Mouse (Mus musculus): Measurements from ENCODE around the gene Plxna2.

Plxna2 gene

DNA sequence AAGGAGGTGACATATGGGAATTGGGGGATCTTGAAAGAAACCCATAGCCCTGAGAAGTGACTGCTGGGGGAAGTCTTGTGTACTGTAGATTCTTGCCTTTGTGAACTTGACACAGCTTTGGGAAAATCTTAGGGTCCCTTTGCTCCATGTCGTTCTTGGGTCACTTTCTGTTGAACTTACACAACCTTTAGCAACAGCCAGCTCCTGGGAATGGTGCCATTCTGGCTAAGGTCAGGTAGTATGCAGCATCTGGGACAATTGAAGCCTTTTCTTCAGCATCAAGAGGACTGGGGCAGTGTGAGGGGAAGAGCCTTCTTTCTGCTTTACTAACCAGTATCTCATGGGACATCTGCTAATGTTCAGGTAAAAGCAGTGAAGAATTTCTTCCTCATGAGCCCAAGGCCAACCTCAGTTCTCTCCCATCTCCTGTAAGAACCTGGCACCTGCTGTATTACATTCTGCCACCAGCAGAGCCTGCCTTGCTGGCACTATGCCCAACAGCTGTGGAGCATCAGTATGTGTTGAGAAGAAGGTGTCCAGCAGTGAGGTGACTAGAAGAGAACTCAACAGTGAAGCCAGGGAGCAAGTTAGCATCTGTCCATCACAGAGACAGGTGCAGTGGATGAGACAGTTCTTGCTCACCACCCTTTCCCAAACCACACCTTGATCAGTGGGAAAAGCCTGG, 86.3 kb downstream of the Plxna2 start:
- no peak for DNase-seq (ENCODE audit: low read depth, low spot score)

DNA sequence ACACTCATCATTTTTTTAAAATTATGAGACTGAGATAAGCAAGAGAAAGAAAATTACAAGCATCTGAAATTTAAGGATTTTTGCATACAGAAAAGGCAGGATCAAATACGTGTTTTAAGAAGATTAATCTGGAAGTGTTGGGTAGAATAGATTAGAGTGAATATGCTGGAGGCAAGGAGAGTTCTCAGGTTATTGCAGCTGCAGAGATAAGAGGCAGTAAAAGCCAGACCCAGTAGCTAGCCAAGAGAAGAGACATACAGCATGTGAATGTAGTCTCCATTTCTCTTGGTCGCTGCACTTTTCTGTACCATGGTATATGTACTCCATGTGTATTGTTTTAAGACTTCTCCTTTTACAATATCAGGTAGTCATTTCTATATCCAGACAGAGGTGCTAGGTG, 88.5 kb downstream of the Plxna2 start:
- no peak for DNase-seq (ENCODE audit: low read depth, low spot score)

DNA sequence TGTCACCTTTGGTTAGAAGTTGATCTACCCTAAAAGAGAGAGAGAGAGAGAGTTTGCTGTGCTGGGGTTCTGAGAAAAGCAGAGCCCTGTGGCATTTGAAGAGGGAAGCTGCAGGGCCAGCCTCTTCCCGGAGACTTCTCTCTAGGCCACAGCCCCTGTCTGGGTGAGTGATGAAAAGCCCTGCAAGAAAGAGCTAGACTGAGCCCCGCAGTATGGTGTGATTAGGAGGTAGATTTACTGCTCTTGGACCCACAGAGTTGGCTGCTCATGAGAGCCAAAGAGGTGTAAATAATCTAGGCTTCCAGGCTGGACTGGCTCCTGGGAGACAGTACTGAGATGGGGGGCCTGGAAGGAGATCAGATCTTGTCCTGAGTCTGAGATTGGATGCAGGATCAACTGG, 94.4 kb downstream of the Plxna2 start:
- no peak for DNase-seq (ENCODE audit: low read depth, low spot score)

DNA sequence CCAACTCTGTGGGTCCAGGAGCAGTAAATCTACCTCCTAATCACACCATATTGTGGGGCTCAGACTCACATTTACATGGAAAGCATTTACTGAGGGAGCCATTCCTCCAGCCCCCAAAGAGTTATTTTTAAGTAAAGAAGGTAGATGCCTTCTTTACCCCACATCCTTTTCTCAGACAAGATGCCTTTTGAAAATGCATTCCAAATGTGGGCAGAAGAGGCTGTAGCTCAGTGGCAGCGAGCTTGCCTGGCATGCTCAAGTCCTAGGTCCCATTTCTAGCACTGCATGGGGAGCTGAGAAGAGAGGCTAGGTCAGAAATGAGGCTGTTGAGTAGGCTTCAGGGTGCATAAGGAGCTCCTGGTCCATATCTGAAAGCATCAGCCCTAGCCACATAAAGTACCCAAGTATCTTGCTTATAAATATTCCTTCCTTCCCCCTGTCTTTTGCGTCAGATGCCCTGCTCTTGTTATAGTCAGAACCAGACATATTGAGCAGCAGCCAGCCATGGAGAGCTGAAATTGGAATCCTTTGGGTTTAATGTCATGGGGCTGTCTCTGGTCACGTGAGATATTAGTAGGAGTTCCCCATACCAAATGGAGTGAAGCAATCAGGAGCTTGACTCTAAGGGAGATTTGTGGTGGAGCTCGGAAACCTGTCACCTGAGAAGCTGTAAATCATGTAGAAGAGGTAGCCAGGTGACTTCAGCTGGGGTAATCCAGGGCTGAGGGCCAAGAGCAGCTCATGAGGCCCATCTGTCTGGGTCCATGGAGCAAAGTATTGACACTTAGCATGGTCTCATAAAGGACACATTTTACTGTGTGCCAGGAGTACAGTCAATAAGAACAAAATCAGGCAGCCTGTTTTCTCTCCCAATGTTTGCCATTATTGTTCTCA, 96.4 kb downstream of the Plxna2 start:
- no peak for DNase-seq (ENCODE audit: low read depth, low spot score)

DNA sequence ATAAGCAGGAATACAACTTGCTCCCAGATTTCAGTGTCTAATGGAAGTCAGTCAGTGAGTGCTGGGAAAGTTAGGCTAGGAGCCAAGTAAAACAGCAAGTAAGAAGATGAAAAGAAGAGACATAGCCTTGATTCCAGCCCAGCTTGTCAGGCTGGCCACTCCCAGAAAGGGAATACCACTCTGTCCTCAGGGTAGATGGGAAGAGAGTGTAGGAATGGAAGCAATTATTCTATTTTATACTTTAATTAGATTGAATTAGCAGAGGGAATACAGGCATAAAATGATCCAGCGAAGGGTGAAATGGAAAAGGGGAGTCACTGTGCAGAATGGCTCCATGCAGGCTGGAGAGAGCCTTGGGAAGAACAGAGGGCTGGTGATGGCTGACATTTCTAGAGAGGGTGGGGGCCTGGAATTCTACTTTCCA, 99.4 kb downstream of the Plxna2 start:
- no peak for DNase-seq (ENCODE audit: low read depth, low spot score)

DNA sequence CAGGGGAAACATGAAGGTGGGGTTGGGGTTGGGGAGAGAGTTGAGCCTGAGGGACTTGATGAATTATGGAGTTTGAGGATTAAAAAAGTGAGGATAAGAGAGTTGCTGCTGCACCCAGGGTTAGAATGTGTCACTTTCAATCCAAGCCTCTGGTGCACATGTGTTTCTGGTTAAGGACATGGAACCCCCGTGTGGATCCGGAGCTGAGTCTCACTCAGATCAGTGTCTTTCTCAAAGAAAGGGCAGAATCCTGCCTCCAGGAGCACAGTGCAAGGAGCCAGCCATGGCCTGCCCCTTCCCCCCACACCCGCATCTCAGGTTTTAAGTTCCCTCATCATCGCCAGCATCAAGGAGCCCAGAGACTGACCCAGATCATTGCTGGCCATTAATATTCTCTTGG, 102.4 kb downstream of the Plxna2 start:
- DNase-seq (ENCODE audit: low read depth, low spot score): no peak

DNA sequence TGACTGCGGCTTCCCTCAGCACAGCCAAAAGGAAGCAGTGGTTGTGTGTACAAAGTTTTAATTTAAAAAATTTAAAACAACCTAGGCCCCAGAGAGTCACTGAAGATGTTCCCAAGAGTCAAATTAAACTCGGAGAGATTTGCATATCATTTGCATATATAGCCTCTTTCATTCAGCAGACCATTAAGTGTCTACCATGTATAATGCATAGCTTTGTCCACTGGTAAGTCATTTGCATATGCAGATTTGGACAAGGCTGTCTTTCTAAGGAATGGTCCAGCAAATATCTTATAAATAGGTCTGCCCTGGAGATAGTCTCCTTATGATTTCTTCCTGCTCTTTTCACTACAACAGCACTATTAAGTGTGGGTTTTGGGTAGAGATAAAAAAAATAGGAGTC, 103.2 kb downstream of the Plxna2 start:
- DNase-seq (ENCODE audit: low read depth, low spot score): no peak

DNA sequence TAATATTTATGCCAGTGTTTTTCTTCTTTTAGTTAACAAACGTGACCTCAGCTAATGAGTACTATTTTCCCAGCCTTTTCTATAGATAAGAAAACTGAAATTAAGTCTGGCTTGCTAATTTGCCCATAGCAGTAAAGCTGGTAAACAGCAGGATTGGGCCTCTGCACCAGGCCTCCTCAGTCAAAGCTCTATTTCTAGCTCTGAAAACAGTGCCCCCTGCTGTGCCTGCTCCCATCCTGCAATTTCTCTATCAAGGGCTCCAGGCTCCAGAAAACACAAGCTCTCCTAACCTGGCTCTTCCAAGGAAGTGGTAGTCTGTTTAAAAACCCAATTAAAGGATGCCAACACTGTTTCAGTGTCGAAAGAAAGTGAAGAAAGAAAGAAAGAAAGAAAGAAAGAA, 104.3 kb downstream of the Plxna2 start:
- DNase-seq (ENCODE audit: low read depth, low spot score): peak; percentile 28

DNA sequence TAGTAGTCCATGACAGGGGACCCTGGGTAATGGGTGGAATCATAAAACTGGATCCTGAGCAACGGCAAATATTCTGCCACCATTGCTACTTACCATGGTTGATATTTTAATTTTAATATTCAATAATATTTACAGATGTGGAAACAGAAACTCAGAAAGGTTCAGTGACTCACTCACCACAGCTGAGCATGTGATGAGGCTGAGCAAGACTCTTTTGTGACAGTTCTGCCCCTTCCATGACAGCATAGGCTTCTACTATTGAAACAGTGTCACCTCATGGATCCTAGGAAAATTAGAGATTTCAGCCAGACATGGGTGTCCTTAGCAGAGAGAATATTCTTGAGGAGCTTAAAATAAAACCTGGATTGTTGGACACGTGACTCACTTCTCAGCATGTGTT, 116.8 kb downstream of the Plxna2 start:
- no peak for DNase-seq (ENCODE audit: low read depth, low spot score)

DNA sequence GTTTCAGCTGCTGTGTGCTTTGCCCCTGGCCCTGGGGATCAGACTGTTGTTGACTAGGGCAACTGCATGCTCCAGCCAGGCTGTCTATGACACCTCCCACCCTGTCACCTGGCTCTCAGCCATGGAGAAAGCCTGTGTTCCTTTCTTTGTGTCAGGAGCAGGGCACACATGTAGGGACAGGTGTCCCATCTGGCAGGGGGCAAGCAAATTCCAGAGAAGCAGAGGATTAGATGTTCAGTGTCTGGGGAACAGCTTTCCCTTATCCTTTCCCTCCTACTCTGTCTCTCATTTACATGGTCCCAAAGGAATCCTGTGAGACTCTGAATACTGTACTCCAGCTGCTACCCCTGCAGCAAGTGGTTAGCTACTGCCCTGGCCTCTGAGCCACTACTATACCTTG, 121.9 kb downstream of the Plxna2 start:
- no peak for DNase-seq (ENCODE audit: low read depth, low spot score)

DNA sequence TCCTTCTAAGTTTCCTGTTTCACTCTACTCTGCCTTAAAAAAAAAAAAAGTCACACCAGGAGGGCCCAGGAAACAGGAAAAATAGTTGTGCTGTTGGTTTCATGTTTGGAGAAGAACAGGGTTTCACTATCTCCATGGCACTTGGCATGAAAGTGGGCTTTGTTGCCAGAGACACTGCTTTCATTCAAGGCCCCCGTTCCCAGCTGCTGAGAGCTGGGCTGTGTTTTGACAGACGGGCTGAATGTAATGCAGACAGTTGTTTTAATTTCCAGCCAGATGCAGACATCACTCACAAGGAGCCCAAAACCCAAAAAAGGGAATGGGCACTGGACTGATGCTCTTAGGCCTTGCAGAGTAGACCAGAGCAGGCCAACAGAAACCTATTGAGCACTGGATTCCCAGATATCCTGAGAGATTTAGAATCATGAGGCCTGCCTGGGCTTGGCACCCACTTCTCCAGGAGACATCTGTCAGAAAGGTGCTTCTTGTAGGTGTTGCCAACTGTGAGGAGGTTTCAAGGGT, 124.9 kb downstream of the Plxna2 start:
- DNase-seq (ENCODE audit: low read depth, low spot score): no peak

DNA sequence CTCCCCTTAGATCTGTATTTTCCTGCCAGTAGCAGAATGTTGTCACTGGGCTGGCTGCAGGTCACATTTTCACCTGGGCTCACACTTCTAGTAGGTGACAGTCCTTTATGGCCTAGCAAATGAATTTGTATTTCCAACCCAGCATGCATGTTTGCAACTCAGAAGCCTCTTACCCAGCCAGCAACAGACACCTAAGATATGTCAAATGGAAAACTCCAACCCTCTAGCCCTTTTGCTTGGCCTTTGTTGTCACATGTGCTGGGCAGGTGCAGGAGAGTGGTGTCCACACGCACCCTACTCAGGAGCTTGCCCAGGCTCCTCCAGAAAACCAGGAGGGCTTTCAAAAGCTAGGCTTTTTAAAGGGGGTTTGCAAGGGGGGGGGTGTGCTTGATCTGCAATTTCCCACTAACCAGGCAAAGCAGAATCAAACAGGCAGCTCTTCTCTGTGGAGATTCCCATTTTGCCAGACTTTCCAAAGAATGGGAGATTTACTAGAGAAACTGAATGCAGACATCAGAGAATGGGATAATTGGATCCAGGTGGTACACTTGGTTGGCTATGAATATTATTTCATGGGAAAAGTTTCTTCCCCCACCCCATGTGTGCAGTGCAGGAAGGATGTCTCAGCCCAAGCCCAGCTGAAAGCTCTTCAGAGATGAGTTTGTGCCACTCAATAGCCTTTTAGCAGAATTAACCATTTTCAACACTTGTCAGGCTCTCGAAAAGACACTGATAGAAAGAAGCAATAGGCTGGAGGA, 127.3 kb downstream of the Plxna2 start:
- DNase-seq (ENCODE audit: low read depth, low spot score): no peak

DNA sequence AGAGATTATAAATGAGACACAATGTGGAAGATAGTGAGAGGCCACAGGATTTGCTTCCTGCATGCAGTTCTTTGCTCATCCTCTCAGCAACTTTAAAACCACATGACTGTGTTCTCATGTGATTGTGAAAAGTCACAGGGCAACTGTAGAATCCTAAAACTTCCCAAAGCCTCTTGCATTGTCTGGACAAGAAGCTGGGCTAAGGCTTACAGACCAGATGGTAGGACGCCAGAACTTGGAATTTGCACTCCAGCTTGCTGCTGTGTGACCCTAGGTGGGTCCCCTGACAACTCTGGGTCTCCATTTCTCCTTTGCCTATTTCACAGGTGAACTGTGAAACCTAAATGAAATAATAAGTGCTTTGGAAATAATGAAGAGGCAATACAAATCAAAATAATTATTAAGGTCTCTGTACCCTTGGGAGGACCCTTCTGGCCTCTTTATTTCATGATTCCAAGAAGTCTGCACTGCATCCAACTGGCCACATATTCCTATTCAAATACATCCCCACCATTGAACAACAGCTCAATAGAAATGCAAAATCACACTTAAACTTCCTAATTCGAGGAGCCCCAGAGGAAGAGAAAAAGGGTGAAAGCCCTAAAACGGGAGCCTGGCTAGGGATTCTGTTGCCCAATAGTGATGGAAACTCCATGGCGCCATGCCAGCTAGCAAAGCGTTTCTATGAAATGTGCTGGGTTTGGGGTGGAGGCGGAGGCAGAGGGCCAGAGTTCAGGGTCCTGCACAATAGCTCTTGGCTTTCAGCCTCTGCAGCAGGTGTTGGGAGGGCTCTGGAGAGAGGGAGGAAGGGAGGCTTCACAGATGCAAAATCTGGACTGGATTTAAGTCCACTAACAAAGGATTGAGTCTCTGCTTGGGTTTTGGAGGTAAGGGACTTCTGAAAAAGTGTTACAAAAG, 128.6 kb downstream of the Plxna2 start:
- DNase-seq (ENCODE audit: low read depth, low spot score): peak; percentile 53

DNA sequence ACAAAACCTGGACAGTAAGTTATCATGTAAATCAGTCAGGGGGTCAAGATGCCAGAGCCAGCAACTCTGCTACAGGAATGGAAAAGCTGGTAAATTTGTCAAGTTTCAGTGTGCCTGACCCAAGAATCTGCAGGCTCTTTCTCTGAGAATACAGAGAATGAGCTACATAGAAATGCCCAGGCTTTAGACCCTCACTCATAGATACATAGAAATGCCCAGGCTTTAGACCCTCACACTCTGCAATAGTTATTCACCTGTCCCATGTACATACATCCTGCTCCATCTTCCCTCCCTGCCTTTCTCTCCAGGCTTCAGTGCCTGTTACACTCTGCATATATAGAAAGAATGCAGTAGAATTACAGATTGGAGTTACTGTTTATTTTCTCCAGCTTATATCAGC, 129.2 kb downstream of the Plxna2 start:
- no peak for DNase-seq (ENCODE audit: low read depth, low spot score)

DNA sequence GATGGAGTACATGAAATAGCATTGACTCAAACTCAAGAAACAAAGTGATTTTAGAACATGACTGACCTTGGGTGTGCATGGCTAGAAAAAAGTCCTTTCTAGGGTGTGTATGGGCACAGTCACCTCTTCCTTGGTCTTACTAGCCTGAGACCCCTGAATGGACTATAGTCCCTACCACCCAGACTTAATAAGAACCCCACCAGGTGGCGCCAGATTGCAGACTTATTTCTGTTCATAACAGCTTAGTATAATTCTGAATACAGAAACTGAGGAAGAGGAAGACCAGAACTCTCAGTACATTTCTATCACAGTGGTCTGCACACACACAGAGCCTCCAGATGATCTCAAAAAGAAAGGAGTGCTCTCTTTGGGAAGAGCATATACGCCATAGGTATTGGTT, 135.2 kb downstream of the Plxna2 start:
- DNase-seq (ENCODE audit: low read depth, low spot score): peak; percentile 33

DNA sequence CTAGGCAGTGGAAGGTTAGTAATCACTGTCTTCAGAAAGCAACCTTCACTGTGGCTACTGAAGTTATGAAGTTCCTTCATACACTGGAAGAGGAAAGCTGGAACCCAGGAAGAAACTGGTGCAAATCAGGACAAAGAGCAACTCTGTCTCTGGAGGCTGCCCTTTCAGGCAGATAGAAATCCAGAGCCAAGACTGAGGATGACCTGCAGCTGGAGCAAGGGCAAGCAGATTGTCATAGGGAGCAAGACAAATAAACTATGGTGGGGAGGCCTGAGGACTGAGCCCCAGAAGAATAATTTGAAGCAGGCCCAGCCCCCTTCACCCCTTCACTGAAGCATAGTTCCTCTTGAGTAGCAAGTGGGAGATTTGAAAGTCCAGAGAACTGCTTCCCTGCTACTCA, 138.0 kb downstream of the Plxna2 start:
- no peak for DNase-seq (ENCODE audit: low read depth, low spot score)

DNA sequence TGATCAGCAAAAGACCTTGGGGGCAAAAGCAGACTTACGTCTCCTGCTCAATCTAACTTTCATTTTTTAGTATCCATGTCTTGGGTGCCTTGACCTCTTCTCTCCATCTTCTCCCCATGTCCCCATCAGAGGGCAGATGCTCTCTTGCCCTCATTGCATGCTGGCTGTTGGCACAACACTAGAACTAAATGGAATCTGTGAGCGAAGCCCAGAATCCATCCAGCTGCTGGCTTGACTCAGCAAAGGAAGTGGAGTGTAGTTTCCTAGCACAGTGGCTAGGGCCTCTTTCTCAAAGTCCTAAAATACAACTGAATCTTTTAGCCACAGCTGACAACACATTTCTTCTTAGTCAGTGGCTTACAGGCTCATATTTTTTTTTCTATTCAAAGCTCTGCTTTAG, 138.4 kb downstream of the Plxna2 start:
- no peak for DNase-seq (ENCODE audit: low read depth, low spot score)

DNA sequence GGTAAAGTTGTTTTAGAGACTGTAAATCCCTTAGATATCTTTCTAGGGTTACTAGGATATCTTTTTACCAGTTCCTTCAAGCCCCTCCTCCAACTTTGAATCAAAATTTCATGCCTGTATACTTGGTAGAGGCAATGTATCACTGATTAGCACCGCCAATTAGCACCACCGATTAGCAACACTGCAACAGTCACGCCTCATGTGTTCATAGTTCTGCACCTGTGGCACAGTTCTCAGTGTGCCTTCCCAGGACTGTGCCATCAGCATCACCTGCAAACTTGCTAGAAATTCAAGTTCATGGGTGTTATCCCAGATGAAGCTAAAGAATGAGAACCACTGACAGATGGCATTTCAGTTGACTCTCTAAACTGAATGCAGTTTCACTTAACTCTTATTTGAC, 138.8 kb downstream of the Plxna2 start:
- DNase-seq (ENCODE audit: low read depth, low spot score): no peak

DNA sequence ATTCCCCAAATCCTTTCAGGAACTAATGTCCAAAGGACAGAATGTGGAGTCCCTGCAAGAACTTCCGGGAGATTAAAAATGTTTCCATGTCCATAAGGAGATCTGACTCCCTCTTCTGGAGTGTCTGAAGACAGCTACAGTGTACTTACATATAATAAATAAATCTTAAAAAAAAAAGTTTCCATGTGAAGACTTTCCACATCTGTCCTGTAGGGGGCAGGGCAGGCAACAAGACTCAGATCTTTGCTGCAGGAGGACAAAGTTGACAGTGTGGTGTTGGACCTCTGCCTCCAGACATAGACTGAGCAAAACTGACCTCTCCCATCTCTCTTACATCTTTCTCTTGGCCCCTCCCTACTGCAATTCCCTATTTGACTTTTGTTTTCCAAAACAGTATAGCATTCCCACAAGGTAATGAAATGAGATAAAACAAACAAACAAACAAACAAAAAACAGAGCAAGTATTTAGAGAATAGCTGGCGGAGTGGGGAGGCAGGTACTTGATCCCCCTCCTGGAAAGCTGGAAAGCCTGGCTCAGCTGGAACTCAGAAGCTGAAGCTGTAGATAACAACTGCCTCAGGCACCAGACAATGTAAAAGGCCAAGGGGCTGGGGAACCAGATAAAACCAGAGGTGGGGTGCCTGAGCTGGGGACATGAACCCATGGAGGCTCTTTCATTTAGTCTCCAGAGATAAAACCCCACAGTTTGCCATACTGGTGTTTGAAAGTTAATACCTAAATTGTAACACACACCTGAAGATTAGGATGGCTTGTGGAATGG, 143.6 kb downstream of the Plxna2 start:
- peak; percentile 31 for DNase-seq (ENCODE audit: low read depth, low spot score)

DNA sequence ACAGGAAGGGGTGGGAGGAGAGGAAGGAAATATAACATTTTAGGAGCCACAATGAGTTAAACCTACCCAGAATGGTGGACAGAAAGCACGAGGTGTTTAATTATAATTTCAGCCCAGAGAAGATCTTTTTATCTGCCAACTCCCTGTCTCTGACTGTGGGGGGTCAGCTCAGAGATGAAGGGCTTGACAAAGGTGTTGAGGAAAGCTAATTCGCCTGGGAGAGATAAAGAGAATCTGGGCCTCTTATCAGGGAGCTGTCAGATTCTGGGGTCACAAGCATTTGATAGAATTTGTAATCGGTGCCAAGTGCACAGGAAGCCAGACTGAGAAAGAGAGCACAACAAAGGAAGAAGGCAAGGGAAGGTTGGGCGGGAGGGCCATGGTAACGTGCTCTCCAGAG, 144.9 kb downstream of the Plxna2 start:
- no peak for DNase-seq (ENCODE audit: low read depth, low spot score)
